In the genomic region with DNA sequence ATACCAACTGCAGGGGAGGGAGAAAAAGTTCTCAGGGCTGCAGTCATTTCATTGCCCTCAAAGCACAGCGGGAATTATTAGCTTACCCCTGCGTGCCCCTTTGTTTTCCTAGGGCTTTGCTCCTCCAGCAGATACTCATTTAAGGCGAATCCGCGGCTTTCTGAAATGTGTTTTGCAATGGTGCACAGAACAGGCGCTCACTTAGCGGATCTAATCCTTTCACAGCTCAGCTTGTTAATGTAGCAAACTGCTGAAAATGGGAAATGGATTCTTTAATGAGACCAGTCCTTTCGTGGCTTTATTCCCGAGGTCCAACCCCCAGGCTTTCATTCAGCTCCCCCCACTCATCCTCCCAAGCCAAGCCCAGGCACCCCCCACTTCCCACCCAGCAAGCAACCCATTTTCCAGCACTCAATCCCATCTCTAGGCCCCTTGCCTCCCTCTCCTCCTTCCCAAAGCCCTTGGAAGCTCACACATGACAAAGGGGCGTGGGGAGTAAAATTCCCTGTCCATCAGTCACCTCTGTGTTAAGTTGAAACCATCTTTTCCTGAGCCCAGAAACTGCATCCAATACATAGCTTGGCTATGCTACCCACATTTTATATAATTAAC, we compare ENCODE assay signal across 12 mouse cellular contexts.
DNase-seq lines count a peak whose midpoint lies in the region; ATAC-seq lines count a peak whose summit lies in the region.
"Had no signal": no experiment of that assay in that cellular context is flagged by ENCODE, and none has a peak within 500 bp of the region (broad histone marks: within the 10 kb centered on the region; RNA-seq: fewer than 3 reads in every experiment).

No protein-coding gene starts in this region.

- H3K27ac ChIP-seq in kidney, embryonic 15.5 days: no peak overlapping the region
- peak overlapping the region; percentile 65; the same call in 1 of the 2 replicates for H3K27ac ChIP-seq in forebrain, embryonic 11.5 days (ENCODE audit: low read depth, low read length)
- no peak overlapping the region for H3K27ac ChIP-seq in limb, embryonic 11.5 days (replicated peaks; ENCODE audit: low read depth, low read length)
- H3K27ac ChIP-seq: lung, embryonic 15.5 days had no signal

- H3K4me3 ChIP-seq in kidney, embryonic 15.5 days (replicated peaks): no peak overlapping the region
- H3K4me3 ChIP-seq in forebrain, embryonic 11.5 days (ENCODE audit: low read depth, low read length): no peak overlapping the region
- H3K4me3 ChIP-seq in limb, embryonic 11.5 days (ENCODE audit: low read depth, low read length): no peak overlapping the region
- H3K4me3 ChIP-seq: lung, embryonic 15.5 days; myocyte had no signal

- no peak overlapping the region for H3K9ac ChIP-seq in kidney, embryonic 15.5 days
- H3K9ac ChIP-seq in forebrain, embryonic 11.5 days (ENCODE audit: low read length): no peak overlapping the region
- H3K9ac ChIP-seq in limb, embryonic 11.5 days (ENCODE audit: low read length): no peak overlapping the region
- H3K9ac ChIP-seq: lung, embryonic 15.5 days had no signal

- H3K4me2 ChIP-seq in kidney, embryonic 15.5 days: peak overlapping the region; percentile 17
- H3K4me2 ChIP-seq in forebrain, embryonic 11.5 days (ENCODE audit: low read depth, low read length, severe bottlenecking): no peak overlapping the region
- peak overlapping the region; percentile 26; the same call in 1 of the 2 replicates for H3K4me2 ChIP-seq in limb, embryonic 11.5 days (ENCODE audit: low read depth, severe bottlenecking)
- H3K4me2 ChIP-seq: lung, embryonic 15.5 days had no signal

- no peaks in the 10 kb centered on the region for H3K36me3 ChIP-seq in kidney, embryonic 15.5 days
- H3K36me3 ChIP-seq in forebrain, embryonic 11.5 days (ENCODE audit: control insufficient read depth, insufficient read depth, low read length): no peaks in the 10 kb centered on the region
- H3K36me3 ChIP-seq in limb, embryonic 11.5 days (ENCODE audit: control insufficient read depth, insufficient read depth, low read length): no peaks in the 10 kb centered on the region
- H3K36me3 ChIP-seq: lung, embryonic 15.5 days had no signal

- H3K27me3 ChIP-seq in kidney, embryonic 15.5 days: peaks cover 75% of the 10 kb centered on the region
- H3K27me3 ChIP-seq in forebrain, embryonic 11.5 days (ENCODE audit: control insufficient read depth, insufficient read depth, low read length): peaks cover 82% of the 10 kb centered on the region
- no peaks in the 10 kb centered on the region for H3K27me3 ChIP-seq in limb, embryonic 11.5 days (ENCODE audit: control insufficient read depth, insufficient read depth, low read length)
- H3K27me3 ChIP-seq: CH12.LX; lung, embryonic 15.5 days had no signal

- DNase-seq in kidney, postnatal 36 days: no peak
- no peak for DNase-seq in forebrain, embryonic 11.5 days (ENCODE audit: low spot score)
- no peak for DNase-seq in limb, embryonic 11.5 days (ENCODE audit: low spot score)
- peak; percentile 46 for DNase-seq in retina, postnatal 1 day
- no peak for DNase-seq in urinary bladder, postnatal 25 days (ENCODE audit: low spot score)
- no peak for DNase-seq in layer of hippocampus, postnatal 14 days (ENCODE audit: low spot score in 2 of 2)
- no peak for DNase-seq in left cerebral cortex, adult 8-10 months (ENCODE audit: low spot score in 2 of 2)
- DNase-seq: thymus, adult 2 months had no signal

- H3K4me1 ChIP-seq in kidney, embryonic 15.5 days: 0 out of 2 replicates have a peak, but pooled peaks cover 7% of the 10 kb centered on the region
- 0 out of 2 replicates have a peak, but pooled peaks cover 2% of the 10 kb centered on the region for H3K4me1 ChIP-seq in forebrain, embryonic 11.5 days (replicated peaks; ENCODE audit: control insufficient read depth, insufficient read depth, low read length)
- peaks cover 3% of the 10 kb centered on the region; the same call in 1 of the 2 replicates for H3K4me1 ChIP-seq in limb, embryonic 11.5 days (ENCODE audit: control insufficient read depth, insufficient read depth, low read length)
- H3K4me1 ChIP-seq: lung, embryonic 15.5 days had no signal

- H3K9me3 ChIP-seq in kidney, embryonic 15.5 days (replicated peaks): no peaks in the 10 kb centered on the region
- H3K9me3 ChIP-seq in forebrain, embryonic 11.5 days (ENCODE audit: control insufficient read depth, low read length): no peaks in the 10 kb centered on the region
- H3K9me3 ChIP-seq in limb, embryonic 11.5 days (ENCODE audit: control insufficient read depth, low read length): no peaks in the 10 kb centered on the region
- H3K9me3 ChIP-seq: lung, embryonic 15.5 days had no signal

- 9% methylated on average over 10 of the region's 10 CpGs for WGBS in kidney, embryonic 15.5 days
- WGBS in forebrain, embryonic 11.5 days: under 1% methylated on average over 10 of the region's 10 CpGs
- WGBS in limb, embryonic 11.5 days: 2% methylated on average over 10 of the region's 10 CpGs

- ATAC-seq in kidney, embryonic 15.5 days (replicated peaks; ENCODE audit: low FRiP score): no peak
- peak; percentile 35 for ATAC-seq in forebrain, embryonic 11.5 days (replicated peaks; ENCODE audit: low FRiP score)
- ATAC-seq in limb, embryonic 11.5 days (ENCODE audit: insufficient number of reproducible peaks, low FRiP score, low TSS enrichment, low read depth): no peak
